Mouse (Mus musculus) spleen, adult 18-20 months (tissue): ENCODE data around the gene Pglyrp4.
A peak's percentile ranks its signal among the peaks of the same experiment; 100 is the strongest.
"Not testable (repeated sequence)": the region's sequence is repeated elsewhere in the genome, so short reads cannot be mapped to it uniquely, and the experiment has no call there.

ENCODE experiments used
- DNase-seq, 2 experiments: peaks; one replicate each; pipeline ENCODE4 v3.0.0; 2022; ENCODE audit warnings: mixed read lengths in 2 of 2

Pglyrp4 gene

DNA sequence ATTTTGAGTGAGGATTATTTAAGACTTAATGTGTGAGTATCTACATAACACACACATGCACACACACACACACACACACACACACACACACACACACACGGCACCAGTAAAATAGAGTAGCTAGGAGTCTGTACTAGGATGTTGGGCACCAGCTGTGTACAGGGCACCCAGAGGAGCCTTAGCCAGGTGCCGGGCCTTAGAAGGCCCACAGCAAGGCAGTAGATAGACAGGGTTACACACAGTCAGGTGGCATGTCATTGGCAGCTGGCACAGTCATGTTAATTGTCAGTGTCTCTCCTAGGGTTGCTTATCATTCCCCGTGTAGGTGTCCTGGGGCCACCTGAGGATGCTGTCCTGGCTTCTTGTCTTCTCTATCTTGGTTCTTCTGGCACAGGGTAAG is at the start of gene Pglyrp4:
TSS of gene Pglyrp4 (plus strand) at position 301 of the 400 bp plus-strand sequence.
- DNase-seq: no peak

DNA sequence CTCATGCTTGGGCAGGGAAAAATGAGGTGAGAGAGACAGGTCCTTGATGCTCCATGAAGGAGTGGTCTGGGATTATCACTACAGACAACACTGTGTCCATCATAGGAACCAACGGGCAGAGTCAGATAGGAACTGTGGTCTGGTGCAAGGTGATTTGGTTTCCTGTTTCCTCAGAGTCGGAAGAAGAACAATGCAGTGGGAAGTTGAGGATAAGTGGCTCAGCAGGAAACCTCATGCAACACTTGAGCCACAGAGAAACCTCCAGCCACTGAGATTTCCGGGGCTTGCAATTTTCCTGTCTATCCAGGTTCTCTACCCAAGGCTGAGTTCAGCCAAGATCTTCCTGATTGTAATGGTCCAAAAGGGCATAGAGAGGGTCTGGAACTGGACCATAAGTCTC is 48.0 kb upstream of the Pglyrp4 start:
- DNase-seq: no peak

DNA sequence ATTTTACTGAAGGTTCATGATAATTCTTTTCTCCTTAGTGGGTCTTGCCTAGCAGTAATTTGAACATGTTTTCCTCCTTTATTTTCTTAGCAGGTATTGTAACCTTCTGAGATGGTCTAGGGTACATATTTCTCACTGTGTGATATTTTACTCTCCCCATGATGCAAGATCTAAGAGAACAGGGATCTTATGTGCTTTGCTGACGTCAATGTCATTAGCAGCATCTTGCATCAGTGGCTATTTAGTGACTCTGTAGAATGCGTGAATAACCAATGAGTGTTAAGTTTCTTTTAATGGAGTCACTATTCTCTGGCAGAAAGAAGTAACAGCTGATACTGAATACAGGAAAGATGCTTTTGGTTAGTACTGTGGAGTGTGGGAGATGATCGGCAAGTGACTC is 42.8 kb upstream of the Pglyrp4 start:
- DNase-seq: no peak

DNA sequence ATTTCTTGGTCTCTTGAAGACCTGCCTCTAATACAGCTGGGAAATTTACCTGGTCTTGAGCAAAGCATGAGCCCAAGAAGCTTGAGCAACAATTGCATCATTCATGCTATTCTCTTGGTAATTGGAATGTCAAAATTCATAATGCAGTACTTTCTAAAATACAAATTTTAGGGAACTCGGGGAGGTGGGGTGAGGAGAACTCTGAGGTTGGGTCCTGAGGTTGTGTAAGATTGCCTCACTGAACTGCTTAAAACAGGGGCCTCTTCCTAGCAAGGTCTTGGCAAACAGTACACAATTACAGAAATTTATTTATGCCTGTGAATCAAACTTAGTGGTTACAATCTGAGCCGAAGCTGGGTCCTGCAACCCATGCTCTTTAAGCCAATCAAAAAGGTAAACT is 39.9 kb upstream of the Pglyrp4 start:
- DNase-seq: no peak

DNA sequence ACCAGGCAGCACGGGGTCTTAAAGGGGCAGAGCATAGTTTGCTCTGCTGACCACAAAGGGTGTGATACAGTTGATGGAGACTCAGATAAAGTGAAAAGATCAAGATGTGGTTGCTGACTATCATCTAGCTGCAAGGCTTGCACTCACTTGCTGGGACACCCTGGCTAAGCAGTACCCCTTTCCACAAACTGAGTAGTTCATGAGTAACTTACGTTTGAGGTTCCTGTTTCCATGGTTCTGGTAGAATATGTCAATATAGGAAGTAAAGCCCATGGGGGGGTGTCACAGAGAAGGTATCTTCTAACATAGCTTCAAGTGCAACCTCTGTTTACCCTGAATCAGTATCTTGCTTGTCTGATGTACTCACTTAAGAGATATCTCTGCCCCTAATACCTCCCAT is 33.2 kb upstream of the Pglyrp4 start:
- no peak for DNase-seq

DNA sequence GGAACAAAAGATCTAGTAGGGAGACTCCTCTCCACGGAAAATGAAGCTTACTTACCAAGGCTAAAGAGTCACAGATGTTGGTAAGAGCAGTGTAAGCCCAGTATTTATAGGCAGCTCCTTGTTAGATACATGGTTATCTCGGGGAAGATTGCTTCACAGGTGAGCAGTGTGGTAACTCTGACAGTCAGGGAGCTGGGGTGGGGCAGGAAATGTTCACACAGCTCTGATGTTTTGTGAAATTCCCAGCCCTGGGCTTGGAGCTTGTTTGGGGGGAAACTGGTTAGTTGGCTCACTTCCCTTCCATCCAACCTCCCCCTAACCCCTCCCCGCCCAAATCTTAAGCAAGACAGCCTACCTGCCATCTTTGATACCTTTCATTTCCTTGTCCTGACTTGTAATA is 31.1 kb upstream of the Pglyrp4 start, which contains the start of gene S100a9:
TSS of gene S100a9 (minus strand) at position 109 of the 400 bp plus-strand sequence.
- no peak for DNase-seq

DNA sequence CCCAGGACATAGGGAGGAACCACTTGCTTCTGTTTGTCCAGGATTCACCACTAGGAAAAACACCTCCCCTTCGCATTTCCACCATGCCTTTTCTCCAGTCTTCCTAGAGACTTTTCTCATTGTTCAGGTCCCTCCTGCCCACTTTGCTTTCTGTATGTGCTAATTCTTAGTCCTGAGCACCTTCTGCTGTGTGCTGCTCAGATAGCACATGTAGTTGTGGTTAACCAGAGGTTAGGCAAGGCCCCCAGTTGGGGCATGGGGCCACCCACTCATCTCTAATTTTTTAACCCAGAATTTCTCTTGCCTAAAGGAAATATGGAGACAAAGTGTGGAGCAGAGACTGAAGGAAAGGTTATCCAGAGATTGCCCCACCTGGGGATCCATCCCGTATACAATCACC is 24.5 kb upstream of the Pglyrp4 start:
- no peak for DNase-seq

DNA sequence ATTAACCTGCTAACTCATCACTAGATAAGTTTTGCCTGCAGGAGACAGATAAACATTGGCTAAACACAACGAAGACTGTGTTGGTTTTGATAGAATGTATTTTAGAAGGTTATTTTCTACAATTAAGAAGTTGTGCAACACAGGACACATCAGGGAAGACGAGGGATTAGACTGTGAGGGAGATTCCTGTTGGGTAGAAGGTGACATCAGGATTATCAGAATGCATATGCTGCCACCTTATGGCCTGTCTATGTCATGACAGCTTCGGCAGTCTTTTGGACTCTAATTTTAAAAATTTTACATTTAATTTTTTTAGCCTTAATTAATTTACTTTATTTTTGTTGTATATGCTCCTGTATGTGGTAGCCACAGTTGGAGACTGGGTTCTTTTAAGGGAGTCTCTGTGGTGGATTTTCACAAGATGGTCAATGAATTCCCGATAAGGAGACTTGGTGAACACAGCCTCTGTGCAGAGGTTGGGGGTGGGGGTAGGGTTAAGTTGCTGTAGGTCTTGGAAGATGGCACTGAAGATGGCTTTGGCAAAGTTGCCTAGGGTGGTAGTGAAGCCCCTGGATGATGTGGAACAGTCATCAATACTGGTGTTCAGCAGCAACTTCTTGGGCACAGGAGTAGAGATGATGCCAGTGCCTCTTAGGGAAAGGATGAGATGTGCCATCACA is 18.0 kb upstream of the Pglyrp4 start:
- no peak for DNase-seq

DNA sequence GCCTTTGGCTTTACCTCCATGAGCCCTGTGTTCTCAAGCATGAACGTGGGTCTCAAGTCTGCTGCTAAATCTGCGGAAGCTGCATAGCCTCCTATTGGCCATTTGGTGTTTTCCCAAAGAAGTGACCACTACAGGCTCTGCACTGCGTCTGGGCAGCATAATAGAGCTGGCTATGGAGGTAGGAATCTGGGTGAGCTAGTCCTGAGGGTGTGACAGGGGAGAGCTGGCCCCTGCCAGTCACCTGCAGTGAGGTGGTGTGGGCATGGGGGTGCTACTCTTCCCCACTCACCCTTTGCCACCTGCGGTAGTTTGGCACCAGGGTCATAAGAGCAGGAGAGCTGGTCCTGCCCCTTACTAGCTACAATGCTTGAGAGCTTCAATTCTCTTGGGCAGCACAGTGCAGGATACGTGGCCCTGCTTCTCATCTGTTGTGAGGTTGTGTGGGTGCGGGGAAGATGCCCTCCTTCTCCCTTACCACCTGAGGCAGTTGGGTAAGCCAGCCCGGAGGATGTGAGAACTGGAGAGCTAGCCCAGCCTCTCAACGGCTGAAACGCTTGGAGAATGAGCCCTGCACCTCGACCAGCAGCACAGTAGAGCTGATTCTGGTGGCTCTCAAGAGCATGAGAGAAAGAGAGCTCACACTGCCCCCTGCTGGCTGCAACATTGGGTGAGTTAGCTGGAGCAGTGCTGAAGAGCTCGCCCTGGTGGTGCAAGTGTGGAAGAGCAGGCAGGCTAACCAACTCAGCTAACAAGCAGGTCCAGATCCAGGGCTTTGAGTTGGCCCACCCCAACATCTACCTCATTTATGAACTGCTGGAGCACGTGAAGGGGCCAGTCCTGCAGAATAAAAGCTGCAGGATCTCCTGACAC is 16.9 kb upstream of the Pglyrp4 start:
- peak; percentile 53 to 80 for DNase-seq

DNA sequence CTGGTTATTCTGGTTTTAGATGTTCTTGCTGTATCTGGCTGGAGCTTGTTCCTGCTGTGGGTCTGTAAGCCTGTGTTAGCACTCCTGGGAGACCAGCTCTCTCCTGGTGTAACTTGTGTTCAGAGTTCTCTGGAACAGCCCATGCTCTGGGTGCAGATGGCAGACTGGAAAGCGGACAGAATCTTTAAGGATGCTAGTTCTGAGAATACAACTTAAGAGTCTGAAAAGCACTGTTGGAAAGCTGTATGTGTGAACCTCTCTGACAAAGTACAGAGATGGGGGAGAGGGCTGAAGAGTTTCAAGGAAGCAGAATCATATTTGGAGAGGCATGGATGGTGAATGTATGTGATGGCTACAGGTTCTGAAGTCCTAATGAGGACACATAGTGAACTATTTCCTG is 23.0 kb downstream of the Pglyrp4 start:
- no peak for DNase-seq

DNA sequence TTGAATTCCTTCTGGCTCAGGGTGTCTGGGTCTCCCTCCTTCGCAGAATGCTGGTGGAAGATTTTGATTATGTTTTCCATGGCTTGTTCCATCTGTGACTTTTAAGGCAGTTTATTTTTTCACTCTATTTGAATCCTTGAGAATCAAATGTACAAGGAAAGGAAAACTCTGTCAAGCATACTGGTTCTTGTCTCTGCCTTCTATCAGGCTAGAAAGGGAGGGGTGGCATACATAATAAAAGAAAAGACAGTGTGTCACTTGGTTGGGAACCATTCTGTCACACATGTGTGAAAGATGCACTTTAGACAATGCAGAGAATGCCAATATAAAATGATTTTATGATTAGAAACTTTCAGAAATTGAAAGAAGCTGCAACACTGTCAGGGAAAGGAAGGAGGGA is 51.1 kb downstream of the Pglyrp4 start, which contains the start of gene Gm5849:
TSS of gene Gm5849 (minus strand) at position 101 of the 400 bp plus-strand sequence.
- not testable (repeated sequence) for DNase-seq
